Mouse (Mus musculus): ENCODE measurements around the gene Prdm16.

DNA sequence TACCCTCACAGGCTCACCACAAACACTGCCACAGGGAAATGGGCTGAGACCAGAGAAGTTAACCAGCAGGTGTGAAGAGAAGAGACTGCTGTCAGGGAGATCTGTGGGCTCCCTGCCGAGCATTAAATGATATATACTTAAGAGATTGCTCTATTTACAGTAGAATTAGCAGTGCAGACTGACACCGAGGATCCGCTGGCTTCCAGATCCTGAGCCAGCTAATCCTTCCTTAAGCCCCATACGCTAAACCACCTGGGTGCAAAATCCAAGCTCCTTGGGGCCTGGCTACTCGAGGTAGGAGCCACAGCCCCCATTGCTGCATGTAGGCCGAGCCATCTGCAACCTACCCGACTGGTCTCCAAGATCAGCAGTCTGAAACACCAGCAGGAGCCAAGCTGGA is 38.3 kb downstream of the Prdm16 start:
- no peak for TF ChIP-seq EP300 (IDR thresholded peaks at IDR 0.05; ENCODE audit: low read depth)
- no peak for TF ChIP-seq CTCF (IDR thresholded peaks at IDR 0.05; ENCODE audit: low read depth)

Data from liver, postnatal 0 days (tissue).